Mouse (Mus musculus) liver, embryonic 11.5 days (tissue): ENCODE data around the gene Rapgef5. TPM values are rescaled to one million over a fixed set of nuclear protein-coding genes. Genes with fewer than 3 reads are reported as not detected.

ENCODE experiments used
- ATAC-seq: fragments of 200-750 bp; cut with Nextera tagmentation; replicated peaks from 2 replicates; pipeline ENCODE4 v1.8.0; 2017; ENCODE audit warnings: moderate number of reproducible peaks, mild to moderate bottlenecking, moderate TSS enrichment, moderate library complexity; ENCODE audit not compliant: low FRiP score
- DNase-seq: peaks from one replicate; pipeline ENCODE4 v3.0.0-alpha.2; 2017; ENCODE audit warnings: low spot score
- H3K27ac ChIP-seq: fragments of 300-500 bp; sonication (generic); 2 replicates; pipeline ENCODE4 v1.5.1; 2014; ENCODE audit warnings: mild to moderate bottlenecking, low read depth, low read length, control low read depth
- H3K27me3 ChIP-seq: fragments of 300-500 bp; sonication (generic); replicated peaks from 2 replicates; pipeline ENCODE4 v1.6.1; 2014; ENCODE audit warnings: low read length, mixed read lengths; ENCODE audit not compliant: control insufficient read depth, insufficient read depth
- H3K36me3 ChIP-seq: fragments of 300-500 bp; sonication (generic); 2 replicates; pipeline ENCODE4 v1.6.1; 2014; ENCODE audit warnings: mild to moderate bottlenecking, low read length, moderate library complexity, mixed read lengths; ENCODE audit not compliant: control insufficient read depth, insufficient read depth
- H3K4me1 ChIP-seq: fragments of 300-500 bp; sonication (generic); replicated peaks from 2 replicates; pipeline ENCODE4 v1.6.1; 2014; ENCODE audit warnings: low read length, mixed read lengths; ENCODE audit not compliant: control insufficient read depth, insufficient read depth
- H3K4me2 ChIP-seq: fragments of 300-500 bp; sonication (generic); 2 replicates; pipeline ENCODE4 v1.6.1; 2014; ENCODE audit warnings: mild to moderate bottlenecking, control low read depth, moderate library complexity
- H3K4me3 ChIP-seq: fragments of 300-500 bp; sonication (generic); 2 replicates; pipeline ENCODE4 v1.5.1; 2014; ENCODE audit warnings: low read depth, low read length, control low read depth
- H3K9ac ChIP-seq: fragments of 300-500 bp; sonication (generic); 2 replicates; pipeline ENCODE4 v1.6.1; 2014; ENCODE audit warnings: low read depth, low read length, control low read depth
- H3K9me3 ChIP-seq: fragments of 300-500 bp; sonication (generic); 2 replicates; pipeline ENCODE4 v1.6.1; 2016; ENCODE audit warnings: low read length, inconsistent platforms, mixed read lengths; ENCODE audit not compliant: control insufficient read depth
- WGBS: fragments of 180-500 bp; shearing (Covaris S2); extraction: QIAGEN DNeasy Blood & Tissue Kit; methylation state at CpG from one replicate; pipeline ENCODE4 v1.1.7; 2014; 5-methylcytosine and 5-hydroxymethylcytosine counted together
- polyA plus RNA-seq: library from polyadenylated mRNA; unstranded; fragments of >200 nt; fragmentation: Nextera tagmentation; extraction: Ambion mirVana; gene quantifications from 2 replicates; pipeline ENCODE4 v1.2.1, GENCODE M21; 2014

Rapgef5 gene
- polyA plus RNA-seq, 1 experiment from 2014 or later: 2.6 TPM

DNA sequence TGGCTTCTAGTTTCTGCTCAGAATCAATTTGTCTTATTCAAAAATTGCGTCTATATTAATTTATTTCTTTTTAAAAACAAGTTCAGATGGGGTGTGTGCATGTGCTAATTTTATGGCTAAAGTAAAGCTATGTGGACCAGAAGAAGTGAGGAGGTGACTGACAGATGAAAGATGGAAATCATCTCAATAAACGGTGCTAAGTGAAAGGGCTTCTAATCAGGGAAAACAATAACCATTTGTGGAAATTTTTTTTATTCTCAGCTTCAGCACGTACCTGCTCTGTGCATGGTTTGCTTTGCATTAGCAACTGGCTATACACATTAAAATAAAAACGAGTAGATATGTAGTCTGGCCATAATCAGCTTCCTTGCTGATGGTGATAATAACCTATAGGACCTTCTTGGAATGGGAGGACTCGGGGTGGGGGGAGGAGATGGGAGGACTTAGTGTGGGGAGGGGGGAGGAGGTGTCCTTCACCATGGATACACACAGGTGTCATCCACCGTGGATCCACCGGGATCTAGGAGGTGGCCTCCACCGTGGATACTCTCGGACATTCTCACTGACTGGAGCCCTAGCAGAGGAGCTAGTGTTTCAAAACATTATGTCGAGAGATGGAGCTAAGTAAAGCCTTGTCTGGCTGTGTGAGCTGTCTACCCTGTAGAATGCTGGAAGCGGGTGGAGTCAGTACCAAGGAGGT, 221.2 kb downstream of the Rapgef5 start:
- Histone ChIP-seq H3K27ac (no peak overlapping the region), H3K27me3 (no peaks in the 10 kb centered on the region), H3K9ac (no peak overlapping the region), H3K4me2 (no peak overlapping the region), H3K4me1 (no peaks in the 10 kb centered on the region), H3K4me3 (no peak overlapping the region), H3K36me3 (no peaks in the 10 kb centered on the region), H3K9me3 (no peaks in the 10 kb centered on the region)
- WGBS: 66% methylated on average over 11 of the region's 11 CpGs
- no peak for ATAC-seq
- no peak for DNase-seq

DNA sequence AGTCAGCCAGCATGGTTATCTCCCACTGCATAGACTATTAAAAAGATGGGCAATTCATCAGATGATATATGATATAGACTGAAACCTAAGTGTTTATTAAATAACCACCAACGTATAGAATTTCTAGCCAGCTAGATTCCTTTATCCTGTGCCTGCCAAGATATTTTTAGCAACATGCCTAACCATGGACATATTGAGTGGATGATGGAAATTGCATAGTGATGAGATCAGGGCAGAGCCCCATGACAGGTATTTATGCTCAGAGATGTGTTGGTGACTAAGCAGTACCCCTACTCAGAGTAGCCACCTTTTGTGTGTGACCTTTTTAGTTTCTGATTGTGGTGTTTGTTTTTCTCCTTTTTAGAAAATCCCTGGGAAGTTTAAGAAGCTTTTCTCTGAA, 226.2 kb downstream of the Rapgef5 start:
- Histone ChIP-seq H3K27ac (no peak overlapping the region), H3K9me3 (no peaks in the 10 kb centered on the region), H3K4me2 (no peak overlapping the region), H3K27me3 (no peaks in the 10 kb centered on the region; the same call in 1 of the 2 replicates), H3K4me3 (no peak overlapping the region), H3K36me3 (no peaks in the 10 kb centered on the region), H3K9ac (no peak overlapping the region), H3K4me1 (0 out of 2 replicates have a peak, but pooled peaks cover 7% of the 10 kb centered on the region)
- 71% methylated on average over 1 of the region's 1 CpGs for WGBS
- no peak for DNase-seq
- no peak for ATAC-seq

DNA sequence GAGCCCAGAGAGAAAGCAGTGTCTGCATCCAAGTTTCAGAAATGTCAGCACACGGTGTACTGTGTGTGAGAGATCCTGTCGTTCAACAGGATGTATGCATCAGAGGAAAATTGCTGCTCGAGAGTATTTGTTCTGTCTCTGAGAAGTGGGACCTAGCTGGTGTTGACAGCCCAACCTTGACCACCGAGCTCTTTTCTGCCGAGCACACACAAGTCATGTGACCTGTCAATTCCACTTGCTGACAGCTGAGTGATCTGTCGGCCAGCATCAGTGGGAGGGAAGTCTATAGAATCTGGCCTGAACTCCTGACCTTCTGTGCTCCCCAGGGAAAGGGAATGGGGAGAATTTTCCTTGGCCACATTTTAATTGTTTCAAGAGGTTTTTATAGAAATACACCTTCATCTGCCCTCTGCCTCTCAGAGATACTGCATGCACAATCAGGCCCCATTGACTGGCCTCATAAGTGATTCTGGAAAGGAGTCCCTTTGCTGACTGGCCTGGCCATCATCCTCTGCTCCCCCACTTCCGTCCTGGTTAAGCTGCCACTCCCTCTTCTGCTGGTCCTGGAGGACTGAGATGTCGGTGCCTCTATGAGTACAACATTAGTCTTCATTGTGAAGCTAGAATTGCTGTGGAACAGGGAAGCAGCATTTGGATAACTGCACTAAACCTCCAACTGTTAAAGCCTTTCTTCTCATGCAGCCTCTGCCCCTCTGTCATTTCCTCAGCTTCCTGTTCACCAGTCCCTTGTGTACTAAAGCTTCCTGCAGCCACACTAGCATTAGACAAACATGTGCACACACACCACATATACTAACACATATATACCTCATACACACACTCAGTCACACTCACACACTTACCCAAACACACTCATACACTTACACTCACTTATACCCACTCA, 228.6 kb downstream of the Rapgef5 start:
- H3K27ac ChIP-seq: no peak overlapping the region
- H3K9ac ChIP-seq: no peak overlapping the region
- no peak overlapping the region for H3K4me3 ChIP-seq
- ATAC-seq (peak; percentile 57), DNase-seq (no peak)
- no peaks in the 10 kb centered on the region; the same call in 1 of the 2 replicates for H3K27me3 ChIP-seq
- no peaks in the 10 kb centered on the region for H3K9me3 ChIP-seq
- H3K4me1 ChIP-seq: 0 out of 2 replicates have a peak, but pooled peaks cover 7% of the 10 kb centered on the region
- H3K4me2 ChIP-seq: no peak overlapping the region
- no peaks in the 10 kb centered on the region for H3K36me3 ChIP-seq
- 30% methylated on average over 8 of the region's 8 CpGs for WGBS

DNA sequence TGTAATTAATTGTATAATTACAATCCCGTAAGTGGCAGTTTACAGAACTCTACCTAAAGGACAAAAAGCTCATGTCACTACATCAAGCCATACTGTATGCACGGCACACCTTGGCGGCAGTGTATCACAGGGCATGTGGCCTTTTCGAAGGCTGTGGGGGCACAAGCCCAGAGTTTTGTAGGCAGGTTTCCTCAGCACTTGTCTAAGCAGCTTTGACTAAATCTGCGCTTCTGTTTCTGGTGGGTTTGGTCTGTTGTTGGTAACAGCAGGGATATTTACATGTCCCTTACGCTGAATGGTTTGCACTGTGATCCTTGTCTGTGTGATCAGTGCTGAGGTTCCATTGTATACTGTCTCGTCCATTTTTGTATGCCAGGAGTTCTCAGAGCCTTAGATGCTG, 230.3 kb downstream of the Rapgef5 start:
- Histone ChIP-seq H3K9me3 (no peaks in the 10 kb centered on the region), H3K4me1 (0 out of 2 replicates have a peak, but pooled peaks cover 7% of the 10 kb centered on the region)
- DNase-seq: no peak

DNA sequence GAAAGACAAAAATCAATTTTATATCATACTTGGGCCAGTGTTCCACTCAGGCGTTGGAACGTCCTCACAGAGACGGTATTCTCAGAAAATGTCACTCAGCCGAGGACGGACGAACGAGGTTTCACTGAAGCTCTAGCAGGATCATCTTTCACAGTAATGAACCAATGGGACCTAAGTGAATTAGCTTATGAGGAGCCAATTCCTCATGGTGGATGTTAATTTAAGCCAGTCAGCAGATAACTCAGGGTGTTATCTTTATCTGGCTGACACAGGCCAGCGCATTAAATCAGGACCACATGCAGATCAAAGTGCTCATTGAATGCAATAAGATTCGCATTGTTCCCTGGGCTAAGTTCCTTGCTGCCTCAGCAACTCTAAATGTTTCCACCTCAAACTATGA, 234.8 kb downstream of the Rapgef5 start:
- WGBS: 55% methylated on average over 9 of the region's 9 CpGs
- H3K4me3 ChIP-seq: no peak overlapping the region
- H3K4me1 ChIP-seq: 0 out of 2 replicates have a peak, but pooled peaks cover 2% of the 10 kb centered on the region
- H3K9ac ChIP-seq: no peak overlapping the region
- no peaks in the 10 kb centered on the region for H3K27me3 ChIP-seq
- ATAC-seq: no peak
- DNase-seq: no peak
- H3K4me2 ChIP-seq: no peak overlapping the region
- no peaks in the 10 kb centered on the region for H3K9me3 ChIP-seq
- no peaks in the 10 kb centered on the region for H3K36me3 ChIP-seq
- H3K27ac ChIP-seq: peak overlapping the region; percentile 19; the same call in 1 of the 2 replicates

More for the DNA sequence above, 230.3 kb downstream of the Rapgef5 start:
- Histone ChIP-seq H3K27me3 (no peaks in the 10 kb centered on the region; the same call in 1 of the 2 replicates), H3K4me3 (no peak overlapping the region), H3K36me3 (no peaks in the 10 kb centered on the region), H3K9ac (no peak overlapping the region), H3K27ac (no peak overlapping the region), H3K4me2 (no peak overlapping the region)
- 87% methylated on average over 7 of the region's 7 CpGs for WGBS
- no peak for ATAC-seq

DNA sequence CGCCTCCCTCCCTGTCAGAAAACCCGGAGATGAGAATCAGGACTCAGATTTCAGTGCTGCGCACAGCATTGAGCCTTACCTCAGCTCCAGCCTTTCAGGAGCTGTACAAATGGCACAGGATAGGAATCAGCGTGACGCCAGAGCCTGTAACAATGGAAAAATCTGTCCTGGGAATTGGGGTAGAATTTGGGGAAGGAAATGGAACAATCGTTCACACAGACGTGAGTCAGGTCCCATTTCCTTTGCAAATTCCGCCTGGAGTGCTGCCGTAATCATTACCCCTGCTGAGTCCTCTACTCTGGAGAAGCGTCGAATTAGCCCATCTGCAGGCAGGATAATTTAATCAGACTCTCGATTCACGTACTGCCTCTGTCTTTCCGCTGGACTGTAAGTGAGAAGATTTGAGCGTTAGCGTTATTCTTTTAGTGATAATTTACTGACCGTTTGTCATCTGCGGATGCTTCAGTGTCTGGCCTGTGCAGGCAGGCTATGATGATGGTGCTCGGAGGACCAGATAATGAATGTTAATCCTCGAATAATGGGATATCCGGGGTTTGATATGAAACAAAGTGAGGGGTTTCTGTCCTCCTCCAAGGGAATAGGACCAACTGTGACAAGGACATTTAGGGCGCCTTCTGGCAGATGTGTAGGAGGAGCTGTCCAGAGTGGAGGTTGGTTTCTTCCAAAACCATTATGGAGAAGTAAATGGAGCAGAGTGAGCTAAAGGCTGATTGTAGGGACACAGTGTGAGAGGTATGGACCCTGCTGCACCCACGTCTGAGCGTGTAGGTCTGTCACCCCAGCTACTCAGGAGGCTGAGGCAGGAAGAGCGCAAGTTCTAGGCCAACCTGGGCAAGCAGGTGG, 235.5 kb downstream of the Rapgef5 start:
- Histone ChIP-seq H3K4me1 (0 out of 2 replicates have a peak, but pooled peaks cover 2% of the 10 kb centered on the region), H3K27ac (no peak overlapping the region), H3K4me2 (no peak overlapping the region; the same call in 1 of the 2 replicates), H3K36me3 (no peaks in the 10 kb centered on the region), H3K9ac (no peak overlapping the region), H3K27me3 (no peaks in the 10 kb centered on the region), H3K9me3 (no peaks in the 10 kb centered on the region), H3K4me3 (no peak overlapping the region)
- DNase-seq (no peak), ATAC-seq (no peak; the same call in 1 of the 2 replicates)
- 57% methylated on average over 25 of the region's 25 CpGs for WGBS

DNA sequence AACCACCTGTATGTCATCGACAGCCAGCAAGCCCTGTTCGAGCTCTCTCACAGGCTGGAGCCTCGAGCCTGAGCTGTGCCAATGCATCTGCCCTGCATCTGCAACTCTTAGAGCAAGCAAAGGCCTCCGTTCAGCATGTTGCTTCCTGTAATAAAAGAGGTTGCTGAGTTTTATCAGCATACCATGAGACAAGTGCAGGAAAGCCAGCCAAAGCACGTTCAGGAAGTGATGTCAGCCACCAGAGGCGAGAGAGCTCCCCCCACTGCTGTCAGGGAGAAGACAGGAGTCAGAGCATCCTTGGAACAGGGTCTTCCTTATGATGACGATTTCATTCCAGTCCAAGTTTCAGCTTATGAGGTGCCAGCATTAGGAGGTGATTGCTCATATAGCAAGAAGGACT, 239.7 kb downstream of the Rapgef5 start:
- Histone ChIP-seq H3K4me2 (no peak overlapping the region), H3K36me3 (no peaks in the 10 kb centered on the region), H3K9me3 (no peaks in the 10 kb centered on the region), H3K9ac (no peak overlapping the region), H3K27ac (no peak overlapping the region), H3K27me3 (no peaks in the 10 kb centered on the region), H3K4me1 (0 out of 2 replicates have a peak, but pooled peaks cover 2% of the 10 kb centered on the region), H3K4me3 (no peak overlapping the region)
- peak; percentile 22; the same call in 1 of the 2 replicates for ATAC-seq
- 57% methylated on average over 7 of the region's 7 CpGs for WGBS
- DNase-seq: no peak

DNA sequence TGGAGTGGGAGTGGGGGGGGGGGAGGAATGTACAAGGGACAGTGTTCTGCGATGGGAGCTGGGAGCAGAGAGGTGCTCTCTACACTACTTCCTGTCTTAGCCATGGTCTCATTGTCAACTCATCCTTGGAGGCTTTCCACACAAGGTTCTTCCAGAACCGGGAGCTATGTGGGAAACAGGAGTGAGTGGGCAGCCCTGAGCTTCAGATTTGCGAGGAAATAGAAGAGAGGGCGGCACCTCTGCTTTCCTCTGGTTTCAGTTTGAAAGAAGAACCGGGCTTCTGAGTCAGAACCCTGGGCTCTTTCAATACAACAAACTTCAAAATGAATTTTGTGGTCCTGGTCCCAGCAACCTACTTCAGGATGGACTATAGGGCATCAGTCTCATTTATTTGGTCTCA, 244.1 kb downstream of the Rapgef5 start:
- ATAC-seq (no peak), DNase-seq (no peak)
- Histone ChIP-seq H3K27ac (no peak overlapping the region), H3K4me2 (no peak overlapping the region), H3K27me3 (no peaks in the 10 kb centered on the region), H3K9me3 (no peaks in the 10 kb centered on the region), H3K9ac (no peak overlapping the region), H3K4me3 (no peak overlapping the region), H3K36me3 (no peaks in the 10 kb centered on the region), H3K4me1 (0 out of 2 replicates have a peak, but pooled peaks cover 2% of the 10 kb centered on the region)
- WGBS: 70% methylated on average over 5 of the region's 5 CpGs
